Mouse (Mus musculus) embryonic facial prominence, embryonic 13.5 days (tissue): ENCODE data around the gene Emc10. TPM values are rescaled to one million over a fixed set of nuclear protein-coding genes. Genes with fewer than 3 reads are reported as not detected.

Experiments
- ATAC-seq: fragments of 200-750 bp; cut with Nextera tagmentation; 2 replicates; pipeline ENCODE4 v1.8.0; 2017; ENCODE audit warnings: low read depth; ENCODE audit not compliant: insufficient number of reproducible peaks, insufficient read depth, low FRiP score, low TSS enrichment
- H3K27ac ChIP-seq: fragments of 300-500 bp; sonication (generic); 2 replicates; pipeline ENCODE4 v1.5.1; 2015; ENCODE audit warnings: moderate library complexity, mild to moderate bottlenecking, inconsistent platforms
- H3K27me3 ChIP-seq: fragments of 300-500 bp; sonication (generic); 2 replicates; pipeline ENCODE4 v1.6.1; 2015; ENCODE audit warnings: mild to moderate bottlenecking, inconsistent platforms
- H3K36me3 ChIP-seq: fragments of 300-500 bp; sonication (generic); 2 replicates; pipeline ENCODE4 v1.6.1; 2015; ENCODE audit warnings: mild to moderate bottlenecking, inconsistent platforms
- H3K4me1 ChIP-seq: fragments of 300-500 bp; sonication (generic); 2 replicates; pipeline ENCODE4 v1.6.1; 2015; ENCODE audit warnings: inconsistent platforms
- H3K4me2 ChIP-seq: fragments of 300-500 bp; sonication (generic); 2 replicates; pipeline ENCODE4 v1.6.1; 2015; ENCODE audit warnings: moderate library complexity, mild to moderate bottlenecking, inconsistent platforms
- H3K4me3 ChIP-seq: fragments of 300-500 bp; sonication (generic); 2 replicates; pipeline ENCODE4 v1.5.1; 2015; ENCODE audit warnings: mild to moderate bottlenecking, inconsistent platforms
- H3K9ac ChIP-seq: fragments of 300-500 bp; sonication (generic); 2 replicates; pipeline ENCODE4 v1.6.1; 2015; ENCODE audit warnings: mild to moderate bottlenecking, inconsistent platforms
- H3K9me3 ChIP-seq: fragments of 300-500 bp; sonication (generic); 2 replicates; pipeline ENCODE4 v1.6.1; 2016; ENCODE audit warnings: inconsistent platforms
- WGBS: fragments of 180-500 bp; shearing (Covaris S2); methylation state at CpG from one replicate; pipeline ENCODE4 v1.1.7; 2015; ENCODE audit warnings: mixed read lengths; 5-methylcytosine and 5-hydroxymethylcytosine counted together
- polyA plus RNA-seq: library from polyadenylated mRNA; unstranded; fragments of >200 nt; fragmentation: Nextera tagmentation; extraction: Ambion mirVana; gene quantifications from 2 replicates; pipeline ENCODE4 v1.2.1, GENCODE M21; 2015

Gene Emc10
- polyA plus RNA-seq, 1 experiment from 2014 or later = 129 TPM

DNA sequence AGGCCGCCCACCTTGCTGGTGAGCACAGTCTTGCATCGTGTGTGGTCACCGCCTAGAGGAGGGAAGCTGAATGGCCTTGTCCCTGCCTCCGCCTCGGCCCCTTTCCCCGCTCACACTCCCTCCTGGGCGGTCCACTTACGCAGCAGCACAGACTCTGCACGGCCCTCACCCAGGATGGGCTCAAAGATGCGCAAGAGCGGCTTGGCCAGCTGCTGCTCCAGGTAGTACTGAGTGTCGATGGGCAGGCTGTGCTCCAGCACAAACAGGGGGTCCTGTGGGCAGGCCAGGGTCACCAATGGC, 37.4 kb upstream of the Emc10 start:
- Histone ChIP-seq H3K9ac (no peak overlapping the region), H3K9me3 (no peaks in the 10 kb centered on the region), H3K4me3 (no peak overlapping the region), H3K4me2 (no peak overlapping the region), H3K4me1 (no peaks in the 10 kb centered on the region), H3K27ac (no peak overlapping the region), H3K36me3 (peaks cover 65% of the 10 kb centered on the region), H3K27me3 (peaks cover 13% of the 10 kb centered on the region)
- WGBS = 81% methylated on average over 12 of the region's 12 CpGs
- no peak for ATAC-seq

DNA sequence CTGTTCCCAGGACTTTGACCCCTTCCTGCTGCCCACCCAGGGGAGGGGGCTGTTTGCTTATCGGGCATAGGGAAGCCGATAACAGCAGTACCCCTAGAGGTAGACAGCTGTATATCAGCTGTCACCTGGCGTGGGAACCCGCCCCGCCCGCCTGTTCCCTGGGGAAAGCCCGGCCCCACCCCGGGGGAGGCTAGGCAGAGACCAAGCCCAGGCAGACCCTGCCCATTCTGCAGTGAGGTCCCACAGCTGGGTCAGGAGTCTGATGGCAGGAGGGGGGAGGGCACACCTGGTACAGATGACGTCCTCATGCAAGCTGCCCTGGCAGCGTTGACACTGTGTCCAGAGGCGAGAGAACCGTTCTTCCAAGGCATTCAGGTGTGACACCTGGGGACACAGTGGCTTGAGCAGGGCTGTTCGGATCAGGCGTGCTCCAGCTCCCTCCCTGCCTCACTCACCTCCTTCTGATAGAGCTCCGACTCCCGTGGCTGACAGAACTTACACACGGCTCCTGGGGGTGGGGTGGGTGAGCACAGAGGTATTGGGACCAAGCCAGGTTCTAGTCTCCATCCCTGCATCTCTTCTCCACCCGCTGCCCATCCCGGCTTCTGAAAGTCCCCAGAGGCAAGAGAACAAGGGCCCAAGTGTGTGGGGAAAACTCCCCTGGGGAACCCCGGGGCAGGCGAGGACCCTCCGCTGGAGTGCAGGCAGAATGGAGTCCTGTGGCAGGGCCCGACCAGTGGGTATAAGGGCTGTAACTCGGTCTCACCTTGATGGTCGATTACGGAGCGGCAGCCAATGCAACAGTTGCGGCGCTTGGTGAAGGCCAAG, 36.8 kb upstream of the Emc10 start:
- H3K4me3 ChIP-seq = no peak overlapping the region
- no peak overlapping the region for H3K9ac ChIP-seq
- H3K36me3 ChIP-seq = peaks cover 59% of the 10 kb centered on the region
- peaks cover 2% of the 10 kb centered on the region for H3K4me1 ChIP-seq
- peaks cover 19% of the 10 kb centered on the region for H3K27me3 ChIP-seq
- ATAC-seq = no peak
- H3K4me2 ChIP-seq = no peak overlapping the region
- no peaks in the 10 kb centered on the region for H3K9me3 ChIP-seq
- no peak overlapping the region for H3K27ac ChIP-seq
- 83% methylated on average over 29 of the region's 29 CpGs for WGBS

DNA sequence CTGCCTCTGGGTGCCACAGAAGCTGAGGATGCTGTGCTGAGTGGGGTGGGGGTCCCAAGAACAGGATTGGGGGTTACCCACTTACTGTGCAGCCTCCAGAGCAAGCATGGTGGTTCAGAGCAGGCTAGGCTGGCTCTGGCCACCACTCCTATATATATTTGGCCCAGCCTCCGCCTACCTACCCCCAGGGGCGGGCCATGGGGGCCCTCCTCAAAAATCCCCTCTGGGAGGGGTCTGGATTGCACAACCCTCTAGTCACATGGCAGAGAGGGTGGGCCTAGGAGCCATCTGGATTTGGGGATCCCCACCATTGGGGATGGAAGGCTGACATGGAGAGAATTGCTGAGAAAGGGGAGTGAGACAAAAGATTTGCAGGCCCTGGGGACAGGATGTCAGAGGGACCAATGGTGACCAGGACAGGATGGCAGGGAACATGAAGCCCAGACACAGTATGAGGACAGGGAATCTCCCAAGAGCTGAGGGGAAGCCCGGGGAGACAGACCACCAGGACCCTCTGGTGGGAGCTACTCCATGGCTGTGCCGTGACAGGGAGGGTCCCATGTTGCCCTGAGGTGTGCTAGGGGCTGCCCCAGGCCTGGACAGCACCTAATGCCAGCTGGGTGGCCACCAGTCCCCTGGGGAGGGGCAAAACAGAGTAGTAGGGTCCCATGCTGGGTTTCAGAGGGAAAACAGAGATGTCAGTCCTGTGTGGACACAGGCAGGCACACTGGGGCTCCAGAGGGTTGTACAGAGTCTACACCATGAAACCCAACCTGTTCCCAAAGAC, 35.8 kb upstream of the Emc10 start, which contains the start of gene Spib:
Gene Spib, minus strand, starts transcription at position 126 of the 787 bp plus-strand sequence.
- no peak within 1 kb of the TSS for H3K27ac ChIP-seq
- H3K36me3 ChIP-seq = peaks cover 49% of the 10 kb centered on the region
- H3K9ac ChIP-seq = 0 out of 2 replicates have a peak within 1 kb of the TSS, but pooled peaks have one; percentile 11
- no peak within 1 kb of the TSS for H3K4me2 ChIP-seq
- H3K4me1 ChIP-seq = peaks cover 9% of the 10 kb centered on the region
- 83% methylated on average over 4 of the region's 4 CpGs for WGBS
- ATAC-seq = no peak
- H3K4me3 ChIP-seq = no peak within 1 kb of the TSS
- no peaks in the 10 kb centered on the region for H3K9me3 ChIP-seq
- H3K27me3 ChIP-seq = peaks cover 23% of the 10 kb centered on the region

DNA sequence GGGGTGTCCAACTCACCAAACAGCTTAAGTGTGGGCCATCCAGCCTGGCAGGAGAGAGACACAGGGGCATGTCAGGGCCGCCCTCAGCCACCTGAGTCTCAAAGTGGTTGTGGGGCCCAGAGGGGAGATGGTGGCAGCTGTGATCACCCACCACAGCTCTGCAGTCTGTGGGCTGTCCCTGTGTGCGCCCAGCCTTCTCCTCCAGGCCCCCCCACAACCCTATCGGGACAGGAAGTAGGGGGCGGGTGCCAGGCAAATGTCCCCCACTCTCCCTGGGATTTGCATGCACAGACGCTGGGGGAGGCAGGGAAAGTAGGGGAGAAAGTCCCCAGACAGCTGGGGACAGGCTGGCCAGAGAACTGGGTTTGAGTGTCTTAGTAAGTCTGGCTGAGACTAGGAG, 34.9 kb upstream of the Emc10 start:
- WGBS = 56% methylated on average over 5 of the region's 5 CpGs

DNA sequence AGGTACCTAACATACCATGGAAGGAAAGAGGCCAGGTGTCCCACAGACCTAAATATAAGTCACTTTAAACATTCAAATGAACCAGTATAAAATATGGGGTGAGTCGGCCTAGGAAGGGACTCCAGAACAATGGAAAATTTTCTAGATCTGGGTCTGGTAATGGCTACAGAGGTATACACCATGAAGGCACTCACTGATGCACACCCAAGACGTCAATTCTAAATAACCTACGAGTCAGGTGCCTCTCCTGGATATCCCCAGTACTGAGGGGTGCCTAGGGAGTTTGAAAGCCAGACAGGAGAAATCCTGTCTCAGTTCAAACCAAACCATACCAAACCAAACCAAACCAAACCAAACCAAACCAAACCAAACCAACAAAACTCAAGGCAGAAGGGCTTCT, 34.2 kb upstream of the Emc10 start:
- H3K27ac ChIP-seq = no peak overlapping the region
- 78% methylated on average over 3 of the region's 3 CpGs for WGBS
- H3K9me3 ChIP-seq = no peaks in the 10 kb centered on the region
- ATAC-seq = no peak
- H3K4me2 ChIP-seq = no peak overlapping the region
- peaks cover 40% of the 10 kb centered on the region for H3K27me3 ChIP-seq
- H3K4me3 ChIP-seq = no peak overlapping the region
- peaks cover 10% of the 10 kb centered on the region for H3K4me1 ChIP-seq
- no peak overlapping the region for H3K9ac ChIP-seq
- H3K36me3 ChIP-seq = peaks cover 33% of the 10 kb centered on the region

More for the DNA sequence above, 34.9 kb upstream of the Emc10 start:
- no peak for ATAC-seq
- Histone ChIP-seq H3K36me3 (peaks cover 40% of the 10 kb centered on the region), H3K4me2 (no peak overlapping the region), H3K27ac (no peak overlapping the region), H3K27me3 (peaks cover 33% of the 10 kb centered on the region), H3K9me3 (no peaks in the 10 kb centered on the region), H3K4me3 (no peak overlapping the region), H3K9ac (0 out of 2 replicates have a peak overlapping the region, but pooled peaks have one; percentile 11), H3K4me1 (peaks cover 9% of the 10 kb centered on the region)

DNA sequence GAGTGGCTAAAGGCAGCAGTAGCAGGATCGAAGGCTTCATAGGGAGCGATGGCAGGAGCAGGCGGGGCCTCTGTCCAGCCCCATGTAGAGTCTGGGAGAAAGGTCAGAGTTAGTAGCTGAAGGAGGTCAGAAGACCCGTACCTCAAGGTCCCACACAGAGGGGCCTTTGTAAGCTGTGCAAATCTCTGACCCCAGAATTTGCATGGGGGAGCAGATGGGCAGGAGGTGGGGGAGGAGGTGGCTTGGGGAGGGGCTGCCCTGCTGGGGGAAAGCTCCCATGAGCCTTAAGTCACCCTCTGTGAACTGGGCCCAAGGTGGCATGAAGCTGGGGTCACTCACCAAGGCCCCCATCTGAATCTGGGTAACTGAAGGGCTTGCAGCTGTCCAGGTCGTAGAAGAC, 33.2 kb upstream of the Emc10 start:
- Histone ChIP-seq H3K4me3 (no peak overlapping the region), H3K27ac (no peak overlapping the region), H3K9me3 (no peaks in the 10 kb centered on the region), H3K4me1 (peaks cover 20% of the 10 kb centered on the region), H3K9ac (no peak overlapping the region), H3K27me3 (peaks cover 50% of the 10 kb centered on the region), H3K4me2 (no peak overlapping the region), H3K36me3 (peaks cover 23% of the 10 kb centered on the region)
- no peak for ATAC-seq
- WGBS = 53% methylated on average over 5 of the region's 5 CpGs

DNA sequence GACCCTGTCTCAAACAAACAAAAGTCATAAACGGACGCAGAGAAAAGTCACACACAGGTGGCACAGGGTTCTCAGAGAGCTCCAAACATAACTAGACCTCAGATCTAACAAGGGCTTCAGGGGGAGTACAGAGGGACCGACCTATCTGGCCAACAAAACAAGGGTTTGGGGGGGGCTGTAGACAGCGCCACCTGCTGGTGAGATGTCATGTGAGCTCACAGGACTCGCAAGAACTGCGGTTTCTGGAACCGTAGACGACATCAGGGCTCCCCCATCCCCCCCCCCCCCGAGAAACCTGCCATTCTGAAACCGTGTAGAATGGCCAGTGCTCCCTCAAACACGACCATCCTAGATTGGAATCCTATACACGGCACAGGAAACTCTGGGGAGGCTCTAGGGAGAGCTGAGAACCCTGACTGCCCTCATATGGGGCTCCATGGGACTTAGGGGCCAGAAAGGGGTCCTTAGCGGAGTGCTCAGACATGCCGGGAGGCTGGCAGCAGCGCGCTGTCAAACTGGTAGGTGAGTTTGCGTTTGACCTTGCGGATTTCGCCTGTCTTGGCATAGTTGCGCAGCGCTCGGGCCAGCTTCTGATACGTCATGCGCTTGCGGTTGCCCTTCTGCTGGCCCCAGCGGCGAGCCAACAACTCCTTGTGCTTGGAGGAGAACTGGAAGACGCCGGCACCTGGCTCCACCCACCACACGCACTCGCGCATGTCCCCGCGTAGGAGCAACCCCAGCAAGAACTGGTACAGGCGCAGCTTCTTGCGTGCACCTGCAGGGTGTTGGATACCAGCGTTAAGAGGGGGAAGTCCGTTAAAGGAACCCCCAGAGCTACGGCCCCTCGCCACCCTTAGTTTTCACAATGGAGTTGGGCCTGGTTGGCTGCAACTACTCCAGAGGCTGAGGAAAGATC, 31.4 kb upstream of the Emc10 start:
- 6% methylated on average over 40 of the region's 40 CpGs for WGBS
- Histone ChIP-seq H3K36me3 (peaks cover 6% of the 10 kb centered on the region; the same call in 1 of the 2 replicates), H3K9ac (peak overlapping the region; percentile 67), H3K4me1 (peaks cover 24% of the 10 kb centered on the region), H3K4me3 (peak overlapping the region; percentile 44), H3K27ac (no peak overlapping the region; the same call in 1 of the 2 replicates), H3K27me3 (peaks cover 67% of the 10 kb centered on the region), H3K4me2 (peak overlapping the region; percentile 84), H3K9me3 (no peaks in the 10 kb centered on the region)
- no peak for ATAC-seq

DNA sequence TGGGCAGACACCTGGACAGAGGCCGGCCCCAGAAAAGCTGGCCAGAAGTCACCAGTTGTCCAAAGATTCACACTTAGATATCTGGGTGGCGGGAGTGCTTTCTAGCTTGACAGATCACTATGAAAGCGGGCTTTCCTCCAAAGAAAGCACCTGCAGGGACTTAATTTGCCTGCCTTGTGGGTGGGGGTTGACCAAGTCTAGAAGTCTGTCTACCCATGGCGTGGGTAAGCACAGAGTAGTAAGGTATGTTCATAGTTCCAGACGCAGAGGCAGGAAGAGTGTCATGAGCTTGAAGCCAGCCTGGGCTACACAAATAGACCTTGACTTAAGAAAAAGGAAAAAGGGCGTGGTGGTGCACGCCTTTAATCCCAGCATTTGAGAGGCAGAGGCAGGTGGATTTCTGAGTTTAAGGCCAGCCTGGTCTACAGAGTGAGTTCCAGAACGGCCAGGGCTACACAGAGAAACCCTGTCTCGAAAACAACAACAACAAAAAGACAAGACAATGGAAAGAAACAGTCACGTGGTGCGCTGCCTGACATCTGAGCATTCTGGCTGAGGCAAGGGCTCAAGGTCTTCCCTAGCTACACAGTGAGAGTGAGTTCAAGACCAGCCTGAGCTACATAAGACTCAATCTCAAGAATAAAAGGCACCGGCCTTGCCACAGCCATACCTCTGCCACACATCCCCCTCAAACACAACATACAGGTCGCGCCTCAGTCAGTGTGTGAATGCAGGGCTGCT, 30.3 kb upstream of the Emc10 start:
- no peak overlapping the region for H3K9ac ChIP-seq
- H3K4me1 ChIP-seq = peaks cover 25% of the 10 kb centered on the region
- 87% methylated on average over 14 of the region's 14 CpGs for WGBS
- no peak overlapping the region for H3K27ac ChIP-seq
- ATAC-seq = no peak
- no peaks in the 10 kb centered on the region for H3K9me3 ChIP-seq
- H3K27me3 ChIP-seq = peaks cover 79% of the 10 kb centered on the region
- H3K4me2 ChIP-seq = no peak overlapping the region
- no peaks in the 10 kb centered on the region for H3K36me3 ChIP-seq
- no peak overlapping the region for H3K4me3 ChIP-seq

DNA sequence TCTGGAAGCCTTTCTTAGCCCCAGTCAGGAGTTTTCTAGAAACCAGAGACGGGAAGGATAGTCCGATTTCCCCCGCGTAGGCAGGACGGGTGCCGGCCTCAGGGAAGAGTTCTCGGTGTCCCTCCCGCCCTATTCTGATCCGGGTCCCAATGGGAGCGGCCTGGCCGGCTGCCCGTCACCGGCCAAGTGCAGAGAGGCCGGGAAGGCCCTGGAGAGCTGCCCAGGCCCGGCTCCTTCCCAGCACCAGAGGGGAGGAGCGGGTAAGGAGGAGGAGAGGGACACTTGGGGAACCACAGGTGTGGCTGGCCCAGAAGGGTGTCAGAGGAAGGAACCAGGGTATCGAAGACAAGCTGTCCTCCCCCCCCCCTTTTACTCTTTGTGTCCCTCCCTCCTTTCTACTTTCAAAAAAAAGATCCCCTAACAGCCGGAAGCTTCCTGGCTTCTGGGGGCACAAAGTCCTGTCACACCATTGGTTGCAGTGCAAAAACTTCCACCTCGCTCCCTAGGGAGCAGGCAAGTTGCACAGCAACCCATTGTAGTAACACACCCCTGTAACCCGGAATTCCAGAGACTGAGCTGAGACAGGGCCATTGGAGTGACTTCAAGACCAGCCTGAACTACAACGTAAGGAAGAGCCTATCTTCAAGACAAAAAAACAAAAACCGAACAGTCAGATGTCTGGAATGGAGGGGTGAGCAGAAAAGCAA, 28.9 kb upstream of the Emc10 start:
- Histone ChIP-seq H3K9ac (0 out of 2 replicates have a peak overlapping the region, but pooled peaks have one; percentile 52), H3K27me3 (peaks cover 89% of the 10 kb centered on the region), H3K27ac (no peak overlapping the region), H3K9me3 (no peaks in the 10 kb centered on the region), H3K4me1 (peaks cover 27% of the 10 kb centered on the region), H3K4me2 (peak overlapping the region; percentile 24; the same call in 1 of the 2 replicates), H3K36me3 (no peaks in the 10 kb centered on the region), H3K4me3 (no peak overlapping the region)
- WGBS = 10% methylated on average over 21 of the region's 22 CpGs
- no peak for ATAC-seq

DNA sequence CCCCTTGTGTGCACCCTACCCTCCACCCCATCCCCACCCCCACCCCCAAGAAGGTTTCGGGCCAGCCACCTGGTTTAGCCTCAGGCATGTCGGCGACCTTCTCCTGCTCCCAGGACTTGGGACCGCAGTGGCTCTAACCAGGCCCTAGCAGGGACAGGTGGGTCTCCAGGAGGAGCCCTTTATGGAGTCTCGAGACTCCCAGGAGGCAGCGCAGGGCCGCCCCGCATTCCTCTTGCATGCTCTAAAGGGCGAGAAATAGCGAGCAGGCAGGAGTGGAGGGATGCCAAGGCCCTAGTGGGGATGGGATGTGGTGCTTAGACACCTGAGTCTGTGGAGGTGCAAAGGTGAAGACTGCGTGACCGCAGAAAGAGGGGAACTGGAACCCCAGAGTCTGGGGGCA, 28.2 kb upstream of the Emc10 start, which contains the start of gene Mybpc2:
Gene Mybpc2, minus strand, starts transcription at position 155 of the 400 bp plus-strand sequence.
- Histone ChIP-seq H3K4me3 (no peak within 1 kb of the TSS), H3K9me3 (no peaks in the 10 kb centered on the region), H3K27me3 (peaks cover 84% of the 10 kb centered on the region), H3K4me2 (peak within 1 kb of the TSS; percentile 24; the same call in 1 of the 2 replicates), H3K36me3 (no peaks in the 10 kb centered on the region), H3K9ac (0 out of 2 replicates have a peak within 1 kb of the TSS, but pooled peaks have one; percentile 52), H3K4me1 (peaks cover 27% of the 10 kb centered on the region), H3K27ac (no peak within 1 kb of the TSS)
- WGBS = 26% methylated on average over 12 of the region's 12 CpGs
- no peak for ATAC-seq
